Mouse (Mus musculus) C2C12 (cell line): ENCODE data around the gene Resp18. TPM values are rescaled to one million over a fixed set of nuclear protein-coding genes. Genes with fewer than 3 reads are reported as not detected.

Source experiments
- H3K27me3 ChIP-seq: one replicate; pipeline ENCODE4 v1.6.1; 2011; ENCODE audit not compliant: control insufficient read depth, insufficient read depth, insufficient read length
- H3K36me3 ChIP-seq: one replicate; pipeline ENCODE4 v1.6.1; 2011; ENCODE audit not compliant: control insufficient read depth, insufficient read depth
- H3K4me3 ChIP-seq: one replicate; pipeline ENCODE4 v1.5.1; 2011; ENCODE audit warnings: mild to moderate bottlenecking, control low read depth; ENCODE audit not compliant: poor library complexity, insufficient read depth, severe bottlenecking
- H3K79me2 ChIP-seq: one replicate; pipeline ENCODE4 v1.6.1; 2011; ENCODE audit not compliant: control insufficient read depth, insufficient read depth
- H3K79me3 ChIP-seq: one replicate; pipeline ENCODE4 v1.6.1; 2011; ENCODE audit warnings: low read depth, control low read depth
- H3ac ChIP-seq: one replicate; pipeline ENCODE3; 2011; ENCODE audit warnings: low read depth; ENCODE audit not compliant: control insufficient read depth, insufficient read length
- CEBPB ChIP-seq: IDR thresholded peaks from one replicate; pipeline ENCODE4 v1.6.1; 2011; ENCODE audit warnings: low read depth, mild to moderate bottlenecking, control low read depth, moderate library complexity
- CTCF ChIP-seq: IDR thresholded peaks from one replicate; pipeline ENCODE4 v1.5.1; 2011; ENCODE audit not compliant: control insufficient read depth, insufficient read depth, insufficient read length
- FOSL1 ChIP-seq: IDR thresholded peaks from one replicate; pipeline ENCODE4 v1.8.0; 2011; ENCODE audit warnings: mild to moderate bottlenecking, low read length; ENCODE audit not compliant: poor library complexity, insufficient read depth, severe bottlenecking
- MAX ChIP-seq: IDR thresholded peaks from one replicate; pipeline ENCODE4 v1.6.1; 2011; ENCODE audit warnings: mild to moderate bottlenecking, control low read depth
- MYOD1 ChIP-seq: IDR thresholded peaks from one replicate; pipeline ENCODE4 v1.6.1; 2011; ENCODE audit warnings: low read depth; ENCODE audit not compliant: control insufficient read depth, insufficient read length
- MYOG ChIP-seq: IDR thresholded peaks from one replicate; pipeline ENCODE4 v1.6.1; 2011; ENCODE audit not compliant: control insufficient read depth, insufficient read length; ENCODE audit errors: extremely low read depth
- USF1 ChIP-seq: IDR thresholded peaks from one replicate; pipeline ENCODE4 v1.6.1; 2011; ENCODE audit warnings: low read depth, mild to moderate bottlenecking, control low read depth, moderate library complexity
- polyA plus RNA-seq: library from polyadenylated mRNA; unstranded; fragments of >200 nt; fragmentation: generic; extraction: Trizol; gene quantifications from one replicate; pipeline ENCODE4 v1.2.1, GENCODE M21; 2012; ENCODE audit warnings: missing spikeins

Gene Resp18
- polyA plus RNA-seq, 1 experiment = not detected

DNA sequence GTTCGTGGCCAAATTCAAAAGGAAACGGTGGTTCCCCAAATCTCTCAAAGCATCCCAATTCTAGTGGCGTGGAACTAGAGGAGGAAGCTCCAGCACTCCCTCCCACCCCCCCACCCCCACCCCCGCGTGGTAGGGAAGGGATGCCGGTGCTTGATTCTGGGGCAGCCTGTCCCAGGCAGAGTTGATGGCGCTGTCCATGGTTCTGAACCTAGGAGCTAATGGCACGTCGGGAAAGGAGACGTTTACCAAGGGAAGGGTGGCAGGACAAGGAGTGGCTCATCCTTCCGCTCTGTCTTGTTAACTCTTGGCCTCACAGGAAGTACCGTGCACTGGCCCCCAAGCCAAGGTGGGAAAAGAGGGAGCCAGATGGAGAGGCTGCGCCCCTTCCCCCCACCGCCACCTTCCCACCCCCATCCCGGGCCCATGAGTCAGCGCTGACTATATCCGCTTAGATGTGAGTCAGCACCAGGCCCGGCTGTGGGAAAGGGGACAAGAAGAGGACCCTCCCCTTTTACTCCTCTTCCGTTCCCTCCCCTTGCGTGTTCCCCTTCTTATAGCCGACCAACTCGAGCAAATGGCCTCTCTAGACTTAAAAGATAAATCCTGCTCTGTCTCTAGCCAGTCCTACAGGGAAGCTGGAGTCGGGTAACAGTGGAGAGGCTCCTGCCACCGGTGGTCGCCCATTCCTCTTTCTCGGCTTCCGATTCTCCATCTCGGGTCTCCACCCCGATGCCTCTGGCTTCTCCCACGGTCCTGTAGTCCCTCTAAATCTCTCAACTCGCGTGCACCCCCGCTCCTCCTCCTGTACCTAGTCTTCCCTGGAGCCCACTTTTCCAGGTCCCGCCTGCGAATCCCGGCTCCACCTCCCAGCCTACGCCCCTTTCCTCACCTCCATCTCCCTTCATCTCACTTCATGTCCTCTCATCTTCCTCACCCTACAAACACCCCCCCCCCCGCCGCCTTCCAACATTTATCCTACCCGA is 15.0 kb downstream of the Resp18 start:
- Histone ChIP-seq H3K79me2 (no peaks in the 10 kb centered on the region), H3ac (peak overlapping the region; percentile 79), H3K36me3 (no peaks in the 10 kb centered on the region), H3K79me3 (no peaks in the 10 kb centered on the region), H3K27me3 (no peaks in the 10 kb centered on the region), H3K4me3 (peak overlapping the region; percentile 45)
- no peak for TF ChIP-seq USF1
- no peak for TF ChIP-seq MYOG
- TF ChIP-seq CTCF = no peak
- peak; percentile 56 for TF ChIP-seq MAX
- TF ChIP-seq MYOD1 = no peak
- peak; percentile 42 for TF ChIP-seq FOSL1
- TF ChIP-seq CEBPB = no peak

DNA sequence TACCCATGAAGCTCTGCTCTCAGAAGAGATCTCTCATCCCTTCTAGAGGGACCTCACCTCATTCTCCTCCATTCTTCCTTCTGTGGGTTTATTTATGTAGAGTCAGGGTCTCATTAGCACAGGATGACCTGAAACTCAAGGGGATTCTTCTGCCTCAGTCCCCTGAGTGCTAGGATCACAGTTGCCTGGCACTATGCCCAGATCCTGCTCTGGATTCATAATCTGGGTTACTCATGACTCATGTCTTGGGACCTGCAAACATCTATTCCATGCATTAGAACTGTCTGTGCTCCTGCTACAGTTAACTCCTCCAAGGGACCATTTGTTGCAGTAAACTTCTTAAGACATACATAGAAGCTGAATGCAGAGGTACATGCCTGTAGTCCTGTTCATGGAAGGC is 16.9 kb downstream of the Resp18 start:
- TF ChIP-seq MAX (no peak), CEBPB (no peak), MYOG (no peak)
- Histone ChIP-seq H3K27me3 (no peaks in the 10 kb centered on the region), H3K36me3 (no peaks in the 10 kb centered on the region), H3ac (no peak overlapping the region), H3K4me3 (no peak overlapping the region), H3K79me2 (no peaks in the 10 kb centered on the region), H3K79me3 (no peaks in the 10 kb centered on the region)

DNA sequence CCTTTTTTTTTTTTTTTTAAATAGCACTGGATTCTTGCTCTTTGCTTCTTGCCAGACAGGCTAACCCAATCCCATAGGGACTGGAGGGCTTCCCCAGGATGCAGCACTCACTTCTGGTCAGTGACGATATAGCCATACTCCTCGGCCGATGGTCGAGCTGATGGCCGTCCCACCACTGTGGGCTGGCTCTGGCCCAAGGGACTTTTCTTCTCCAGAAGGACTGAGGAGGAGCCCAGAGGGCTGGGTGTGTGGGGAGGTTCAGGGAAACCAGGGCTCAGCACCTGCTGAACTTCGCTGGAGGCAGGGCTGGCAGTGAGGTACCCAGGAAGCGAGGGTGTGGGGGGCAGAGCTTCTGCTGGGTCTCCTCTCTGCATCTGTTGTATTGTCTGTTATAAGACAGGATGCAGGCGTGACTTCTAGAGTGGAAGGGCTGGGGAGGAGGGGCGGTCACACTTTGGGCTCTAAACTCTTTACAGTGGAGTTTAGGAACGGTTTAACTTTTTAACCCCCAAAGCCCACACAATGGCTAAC is 22.6 kb downstream of the Resp18 start:
- Histone ChIP-seq H3ac (no peak overlapping the region), H3K79me3 (no peaks in the 10 kb centered on the region), H3K79me2 (no peaks in the 10 kb centered on the region), H3K27me3 (no peaks in the 10 kb centered on the region), H3K4me3 (no peak overlapping the region), H3K36me3 (no peaks in the 10 kb centered on the region)
- no peak for TF ChIP-seq MAX
- TF ChIP-seq FOSL1 = no peak
- TF ChIP-seq MYOG = no peak
- no peak for TF ChIP-seq CTCF
- TF ChIP-seq CEBPB = no peak
- no peak for TF ChIP-seq USF1
- TF ChIP-seq MYOD1 = no peak

DNA sequence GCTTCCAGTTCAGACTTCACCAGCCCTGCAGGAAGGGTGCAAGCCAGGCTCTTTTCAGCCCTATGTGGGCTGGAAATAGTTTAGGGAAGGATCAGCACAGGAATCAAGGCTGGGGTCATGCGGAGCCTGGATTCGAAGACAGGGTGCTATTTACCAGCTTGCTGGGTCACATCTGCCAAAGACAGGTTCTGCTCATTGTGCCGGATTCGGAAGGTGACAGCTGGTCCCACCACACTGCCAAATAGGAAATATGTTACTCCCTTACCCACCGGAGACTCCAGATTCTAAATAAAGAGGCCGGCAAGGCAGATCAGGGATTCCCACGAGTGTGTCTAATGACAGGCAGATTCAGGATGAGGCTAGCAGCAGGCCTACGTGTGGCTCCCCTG is 23.6 kb downstream of the Resp18 start:
- Histone ChIP-seq H3K4me3 (no peak overlapping the region), H3K27me3 (no peaks in the 10 kb centered on the region), H3K79me2 (no peaks in the 10 kb centered on the region), H3K79me3 (no peaks in the 10 kb centered on the region), H3K36me3 (no peaks in the 10 kb centered on the region), H3ac (no peak overlapping the region)
- TF ChIP-seq MAX (no peak), MYOG (no peak), CTCF (no peak), USF1 (no peak), CEBPB (no peak), MYOD1 (no peak), FOSL1 (no peak)

DNA sequence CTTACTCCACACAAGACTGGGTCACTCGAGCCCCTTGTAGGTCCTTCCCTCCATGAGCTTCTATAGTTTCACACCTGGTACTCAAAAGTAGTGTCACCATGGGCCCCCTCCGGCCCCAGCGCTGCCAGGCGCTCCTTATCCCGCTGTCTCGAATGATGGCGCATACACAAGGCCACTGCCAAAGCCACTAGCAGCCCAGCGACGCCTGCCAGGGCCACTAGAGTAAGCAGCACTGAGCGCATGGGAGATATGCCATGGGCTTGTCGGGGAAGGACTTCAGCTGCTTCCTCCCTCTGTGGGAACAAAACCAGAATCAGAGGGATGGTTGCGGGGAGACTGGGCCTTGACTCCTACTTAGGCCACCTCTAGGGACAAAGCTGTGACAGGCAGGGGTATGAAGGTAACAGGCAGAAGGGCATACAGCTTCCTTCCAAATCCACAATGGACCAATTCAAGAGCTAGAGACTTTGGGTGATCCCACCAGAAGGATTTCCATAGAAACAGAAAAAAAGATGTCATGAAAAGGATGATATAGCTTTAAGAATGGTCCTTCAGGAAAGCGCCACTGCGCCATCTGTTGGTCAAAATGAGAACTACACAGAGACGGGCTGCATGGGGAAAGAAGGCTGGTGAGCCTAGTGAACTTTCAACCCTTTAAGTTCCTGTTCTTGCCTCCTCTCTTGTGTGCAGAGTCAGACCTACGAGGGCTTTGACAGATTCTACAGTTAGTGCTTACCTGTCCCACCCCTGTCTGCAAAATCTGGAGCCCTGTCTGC is 24.2 kb downstream of the Resp18 start:
- no peak overlapping the region for H3K4me3 ChIP-seq
- no peaks in the 10 kb centered on the region for H3K27me3 ChIP-seq
- no peaks in the 10 kb centered on the region for H3K36me3 ChIP-seq
- H3ac ChIP-seq = no peak overlapping the region
- no peaks in the 10 kb centered on the region for H3K79me3 ChIP-seq
- TF ChIP-seq CEBPB (no peak), CTCF (peak; percentile 69)
- H3K79me2 ChIP-seq = no peaks in the 10 kb centered on the region
